Mouse (Mus musculus) adipocyte (in vitro differentiated cells): ENCODE measurements around the gene Acox2.

ENCODE experiments used
- DNase-seq: peaks from one replicate; pipeline ENCODE4 v3.0.0-alpha.2; 2016; ENCODE audit warnings: low spot score

Gene Acox2

GRCm38 (mm10) chr14:8249206-8249605, 9.9 kb downstream of the Acox2 start:
- no peak for DNase-seq

GRCm38 (mm10) chr14:8246878-8247277, 12.3 kb downstream of the Acox2 start:
- no peak for DNase-seq

DNA sequence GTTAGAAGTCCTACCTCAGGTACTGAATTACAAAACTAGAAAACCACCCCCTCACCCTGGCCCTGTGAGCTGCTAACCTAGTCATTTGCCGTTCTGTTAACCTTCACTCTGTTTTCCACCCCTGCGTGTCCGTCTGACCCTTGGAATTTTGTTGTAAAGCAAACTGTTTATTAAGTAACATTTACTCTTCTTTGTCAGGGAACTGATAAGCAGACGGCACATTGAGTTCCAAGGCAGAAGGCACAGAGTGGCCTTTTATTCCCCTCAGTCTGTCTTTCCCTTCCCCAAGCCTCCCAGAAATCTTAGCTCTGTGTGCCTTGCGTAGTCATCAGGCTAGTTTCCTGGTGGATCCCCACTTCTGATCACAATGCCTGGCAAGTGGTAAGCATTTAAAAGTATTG, 14.9 kb downstream of the Acox2 start:
- DNase-seq: peak; percentile 47

GRCm38 (mm10) chr14:8243136-8243888, 15.8 kb downstream of the Acox2 start:
- DNase-seq: no peak

GRCm38 (mm10) chr14:8242388-8242920, 16.7 kb downstream of the Acox2 start:
- DNase-seq: peak; percentile 56

- no peak for DNase-seq
Observed at GRCm38 (mm10) chr14:8241816-8242215, 17.3 kb downstream of the Acox2 start.

DNA sequence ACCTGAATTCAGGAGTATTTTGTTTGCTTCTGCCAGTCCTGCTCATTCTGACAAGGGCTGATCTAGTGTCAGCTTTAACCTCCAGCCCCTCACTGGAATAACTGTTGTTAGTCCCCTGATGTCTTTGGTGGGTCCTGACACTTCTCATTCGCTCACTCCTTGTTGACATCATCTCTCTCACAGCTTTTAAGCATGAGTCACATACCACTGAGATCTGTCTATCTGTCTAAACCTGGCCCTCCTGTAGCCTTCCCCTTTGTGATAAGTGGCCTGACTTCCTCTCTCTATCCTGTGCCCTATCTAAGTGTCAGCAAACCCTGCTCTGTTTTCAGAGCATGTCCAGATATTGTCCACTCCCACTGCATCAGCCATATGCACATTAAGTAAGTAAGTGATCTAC, 25.9 kb downstream of the Acox2 start:
- no peak for DNase-seq

GRCm38 (mm10) chr14:8232155-8232910, 26.8 kb downstream of the Acox2 start:
- no peak for DNase-seq

- DNase-seq: no peak
Observed at GRCm38 (mm10) chr14:8229367-8230019, 29.7 kb downstream of the Acox2 start.

- peak; percentile 31 for DNase-seq
Observed at GRCm38 (mm10) chr14:8224805-8225204, 34.3 kb downstream of the Acox2 start.

DNA sequence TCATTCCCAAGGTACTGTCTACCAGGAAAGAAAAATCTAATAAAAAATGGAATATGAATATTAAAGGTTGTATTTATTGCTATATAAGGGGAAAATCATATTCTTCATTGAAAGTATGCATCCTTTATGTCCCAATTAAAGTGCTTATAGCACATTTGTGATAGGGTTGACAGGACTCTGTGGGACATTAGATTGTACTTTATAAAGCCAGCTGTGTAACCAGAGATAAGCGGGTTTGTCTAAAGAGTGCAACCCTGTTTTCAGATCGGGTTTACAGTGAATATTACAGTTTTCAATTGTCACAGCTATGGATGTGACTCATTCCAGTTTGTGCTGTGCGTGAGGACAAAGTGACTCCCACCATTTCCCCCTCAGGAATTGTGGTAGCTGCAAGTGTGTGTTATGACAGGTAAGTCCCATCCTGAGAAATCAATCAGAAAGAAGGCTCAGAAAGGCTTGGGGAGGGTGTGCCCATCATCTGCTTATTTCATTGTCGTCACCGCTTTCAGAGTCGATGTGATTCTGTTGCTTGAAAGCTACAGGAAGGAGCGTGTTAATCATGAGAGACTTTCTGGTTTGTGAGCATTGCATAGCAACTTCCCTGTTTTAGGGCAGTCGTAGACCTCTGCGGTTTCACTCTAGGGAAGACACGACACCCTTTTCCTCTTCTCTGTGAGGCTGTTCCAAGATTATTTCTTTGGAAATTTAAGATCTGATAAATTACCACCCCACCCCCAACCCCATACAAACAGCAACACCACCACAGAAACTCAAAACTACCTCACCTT, 35.5 kb downstream of the Acox2 start:
- DNase-seq: no peak

DNA sequence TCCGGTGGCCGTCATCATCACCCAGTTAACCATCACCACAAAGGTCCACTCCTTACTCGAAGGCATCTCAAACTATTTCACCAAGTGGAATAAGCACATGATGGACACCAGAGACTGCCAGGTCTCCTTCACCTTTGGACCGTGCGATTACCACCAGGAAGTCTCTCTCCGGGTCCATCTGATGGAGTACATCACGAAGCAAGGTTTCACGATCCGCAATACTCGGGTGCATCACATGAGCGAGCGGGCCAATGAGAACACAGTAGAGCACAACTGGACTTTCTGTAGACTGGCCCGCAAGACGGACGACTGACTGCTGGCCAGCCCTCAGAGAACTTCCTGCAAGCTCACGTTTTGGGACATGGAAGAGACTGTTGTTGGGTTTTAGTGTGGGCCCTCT, 36.6 kb downstream of the Acox2 start:
- no peak for DNase-seq

GRCm38 (mm10) chr14:8220912-8221311, 38.2 kb downstream of the Acox2 start:
- no peak for DNase-seq

GRCm38 (mm10) chr14:8220306-8220705, 38.8 kb downstream of the Acox2 start:
- DNase-seq: no peak

DNA sequence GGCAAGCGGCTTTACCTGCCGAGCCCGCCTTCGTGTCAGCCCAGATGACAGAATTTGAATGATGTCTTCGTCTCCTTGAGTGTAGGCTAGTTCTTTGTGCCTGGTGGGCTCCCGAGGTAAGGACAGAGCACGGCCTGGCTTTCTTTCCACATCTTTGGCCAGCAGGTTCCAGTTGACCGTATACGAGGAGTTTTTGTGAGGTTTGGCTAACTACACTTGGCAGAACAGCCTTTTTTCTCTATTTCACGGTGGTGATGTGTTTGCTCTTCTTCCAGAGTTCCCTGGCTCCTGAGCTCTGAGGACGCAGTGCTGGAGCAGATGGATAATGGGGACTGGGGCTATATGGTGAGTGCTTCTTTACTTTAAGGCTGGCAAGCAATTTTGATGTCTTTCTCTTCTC, 39.3 kb downstream of the Acox2 start:
- no peak for DNase-seq

DNA sequence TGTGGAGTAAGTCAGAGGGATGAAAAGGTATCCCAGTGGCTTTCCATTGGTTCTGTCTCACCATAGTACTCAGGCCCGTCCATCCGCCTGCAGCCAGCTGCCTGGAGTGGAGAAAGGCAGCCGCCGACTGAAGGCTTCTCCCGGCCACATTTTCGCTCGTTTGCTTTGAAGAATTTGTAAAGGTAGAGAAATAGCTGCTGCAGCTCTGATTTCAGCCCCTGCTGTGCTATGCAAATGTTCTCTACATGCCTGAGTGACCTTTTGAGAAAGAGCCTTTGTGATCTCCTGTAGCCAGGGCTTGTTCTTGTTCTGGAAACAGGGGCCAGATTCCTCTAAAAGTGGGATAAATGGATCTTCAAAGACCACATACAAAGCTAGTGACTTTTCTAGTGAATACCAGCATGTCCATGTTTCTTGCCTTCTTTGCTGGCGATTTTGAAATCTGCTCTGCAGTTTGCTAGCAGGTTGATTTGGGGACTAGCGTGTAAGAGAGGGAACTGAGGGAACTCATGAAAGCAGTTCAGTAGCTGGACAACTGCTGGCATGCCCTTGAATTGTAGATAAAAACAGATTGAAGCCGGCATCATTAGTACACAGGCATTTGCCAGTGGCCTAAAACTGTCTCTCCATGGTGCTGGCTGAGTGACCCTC, 40.3 kb downstream of the Acox2 start:
- no peak for DNase-seq

GRCm38 (mm10) chr14:8218238-8218637, 40.9 kb downstream of the Acox2 start:
- no peak for DNase-seq

GRCm38 (mm10) chr14:8216100-8216499, 43.1 kb downstream of the Acox2 start:
- DNase-seq: no peak

- DNase-seq: no peak
Observed at GRCm38 (mm10) chr14:8215208-8215778, 43.9 kb downstream of the Acox2 start.

- peak; percentile 30 for DNase-seq
Observed at GRCm38 (mm10) chr14:8214299-8215207, 44.6 kb downstream of the Acox2 start.
